11 mouse cellular contexts compared by ENCODE assay signal in the genomic region with DNA sequence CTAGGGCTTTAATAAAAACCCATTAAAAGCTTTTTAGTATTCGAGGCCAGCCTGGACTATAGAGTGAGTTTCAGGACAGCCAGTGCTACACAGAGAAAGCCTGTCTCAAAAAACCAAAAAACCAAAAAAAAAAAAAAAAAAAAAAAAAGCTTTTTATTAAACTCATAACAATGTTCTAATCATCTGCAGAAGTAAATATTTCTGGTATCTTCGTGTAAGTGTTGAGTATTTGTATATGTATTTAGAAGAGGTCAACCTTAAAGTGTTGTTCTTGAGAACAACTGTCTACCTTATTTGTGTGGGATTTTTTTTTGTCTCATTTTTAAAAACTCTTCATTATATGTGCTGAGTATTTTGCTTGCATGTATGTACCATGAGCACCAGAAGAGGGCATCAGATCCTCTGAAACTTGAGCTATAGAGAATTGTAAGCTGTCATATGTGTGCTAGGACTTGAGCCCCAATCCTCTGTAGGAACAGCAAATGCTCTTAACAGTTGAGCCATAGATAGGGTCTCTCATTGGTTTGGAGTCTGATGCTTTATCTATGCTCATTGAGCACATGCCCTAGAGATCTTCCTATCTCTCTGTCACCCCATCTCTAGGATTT. TPM values are rescaled to one million over a fixed set of nuclear protein-coding genes. Genes with fewer than 3 reads are reported as not detected.
A peak's percentile ranks its signal among the peaks of the same experiment; 100 is the strongest.
DNase-seq lines count a peak whose midpoint lies in the region; ATAC-seq lines count a peak whose summit lies in the region.
"Had no signal": no experiment of that assay in that cellular context is flagged by ENCODE, and none has a peak within 500 bp of the region (broad histone marks: within the 10 kb centered on the region; RNA-seq: fewer than 3 reads in every experiment).

No protein-coding gene starts in this region.

- H3K9ac ChIP-seq in liver, embryonic 11.5 days (ENCODE audit: low read depth, low read length), result no peak overlapping the region

- H3K27me3 ChIP-seq in liver, embryonic 11.5 days (replicated peaks; ENCODE audit: control insufficient read depth, insufficient read depth, low read length), result no peaks in the 10 kb centered on the region

- H3K4me3 ChIP-seq in liver, embryonic 11.5 days (ENCODE audit: low read depth, low read length), result no peak overlapping the region
- H3K4me3 ChIP-seq: forebrain, embryonic 10.5 days had no signal

- no peaks in the 10 kb centered on the region for H3K4me1 ChIP-seq in liver, embryonic 11.5 days (replicated peaks; ENCODE audit: control insufficient read depth, insufficient read depth, low read length)
- H3K4me1 ChIP-seq: forebrain, embryonic 10.5 days had no signal

- H3K27ac ChIP-seq in liver, embryonic 11.5 days (ENCODE audit: low read depth, low read length), result no peak overlapping the region
- H3K27ac ChIP-seq: forebrain, embryonic 10.5 days had no signal

- no peak for ATAC-seq in liver, embryonic 11.5 days (replicated peaks; ENCODE audit: low FRiP score)

- no peak overlapping the region for H3K4me2 ChIP-seq in liver, embryonic 11.5 days

- WGBS in liver, embryonic 11.5 days, result 53% methylated on average over 2 of the region's 2 CpGs

- peak; percentile 48 for DNase-seq in embryo, embryonic 10.5 days (ENCODE audit: low spot score)
- no peak for DNase-seq in embryo, embryonic 9.5 days (ENCODE audit: extremely low spot score)
- DNase-seq in liver, embryonic 11.5 days (ENCODE audit: low spot score), result peak; percentile 21
- DNase-seq in liver, result no peak
- peak; percentile 19 for DNase-seq in MN1 (ENCODE audit: low spot score)
- DNase-seq in naive thymus-derived CD4-positive, alpha-beta T cell, adult 2 months (ENCODE audit: low read depth), result peak; percentile 48
- DNase-seq in spleen, adult 18-20 months, result no peak
- DNase-seq in urinary bladder, postnatal 4 days (ENCODE audit: low spot score in 2 of 2), result no peak
- DNase-seq: cerebellum, postnatal 36 days; heart, postnatal 4 days had no signal

- H3K9me3 ChIP-seq in liver, embryonic 11.5 days (ENCODE audit: control insufficient read depth, low read length), result no peaks in the 10 kb centered on the region
- H3K9me3 ChIP-seq: forebrain, embryonic 10.5 days had no signal

- H3K36me3 ChIP-seq in liver, embryonic 11.5 days (ENCODE audit: control insufficient read depth, insufficient read depth, low read length), result no peaks in the 10 kb centered on the region
- H3K36me3 ChIP-seq: forebrain, embryonic 10.5 days had no signal

RNA-seq across cellular contexts. Expression of a gene that starts 14.3 kb away (rescaled TPM):
- 7.1 and 7.9 TPM in 2 replicates for polyA plus RNA-seq in liver, embryonic 11.5 days (2014; fragmentation: Nextera tagmentation; extraction: Ambion mirVana)

RNA-seq across cellular contexts. Expression of a gene that starts 31.7 kb away (rescaled TPM):
- polyA plus RNA-seq in liver, embryonic 11.5 days (2014; fragmentation: Nextera tagmentation; extraction: Ambion mirVana), result 17.4 and 18.5 TPM in 2 replicates

Comparison
In these comparisons a context has a peak if more than half of its experiments do, and no peak if none do; other contexts are left out.
1. DNase-seq: peak in embryo, embryonic 10.5 days (single experiment), liver, embryonic 11.5 days (single experiment), MN1 (single experiment) and naive thymus-derived CD4-positive, alpha-beta T cell, adult 2 months (single experiment); none in embryo, embryonic 9.5 days (single experiment), liver (single experiment), spleen, adult 18-20 months (0 of 2) and urinary bladder, postnatal 4 days (0 of 2).